Mouse (Mus musculus): ENCODE results near the gene Tcp11l2. TPM values are rescaled to one million over a fixed set of nuclear protein-coding genes. Genes with fewer than 3 reads are reported as not detected.
A peak's percentile ranks its signal among the peaks of the same experiment; 100 is the strongest.

Gene Tcp11l2
- total and polyA plus RNA-seq, 3 experiments: 0.81 to 4.3 TPM; not detected in 1

DNA sequence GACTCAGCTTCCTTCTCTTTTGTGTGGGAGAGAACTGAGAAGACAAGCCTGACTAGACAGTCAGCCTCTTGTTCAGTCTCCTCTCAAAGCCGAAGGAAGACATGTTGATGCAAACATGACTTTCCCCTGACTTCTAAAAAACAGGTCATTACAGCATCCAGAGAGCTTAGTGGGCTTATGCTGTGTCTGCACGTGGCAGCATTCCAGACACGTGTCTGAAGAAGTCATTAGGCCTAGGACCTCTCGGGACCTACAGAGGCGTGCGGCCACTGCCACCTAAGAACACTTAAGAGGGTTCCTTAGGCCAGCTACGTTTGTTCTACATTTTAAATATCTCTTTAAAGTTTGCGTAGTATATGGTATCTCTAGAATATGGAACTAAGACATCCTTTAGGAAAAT, 69.5 kb downstream of the Tcp11l2 start:
- Histone ChIP-seq H3K79me2 (ENCODE audit: control insufficient read depth, insufficient read depth, low read length, poor library complexity) (no peaks in the 10 kb centered on the region), H3K4me1 (ENCODE audit: control insufficient read depth in 1 of 2, insufficient read depth in 2 of 2, low read length in 2 of 2) (peaks cover 15% of the 10 kb centered on the region in 2 experiments), H3K27ac (ENCODE audit: control insufficient read depth, low read depth, low read length) (no peak overlapping the region), H3K4me3 (ENCODE audit: control insufficient read depth in 1 of 2, insufficient read depth in 1 of 2, low read depth in 2 of 2, low read length in 2 of 2) (no peak overlapping the region), H3K27me3 (ENCODE audit: control insufficient read depth in 1 of 2, insufficient read depth in 2 of 2, low read length in 2 of 2) (no peaks in the 10 kb centered on the region), H3K9me3 (replicated peaks; ENCODE audit: insufficient read depth, low read length) (no peaks in the 10 kb centered on the region), H3K9ac (ENCODE audit: control insufficient read depth, low read depth, low read length, poor library complexity, severe bottlenecking) (no peak overlapping the region), H3K36me3 (ENCODE audit: control insufficient read depth in 1 of 2, insufficient read depth in 2 of 2, low read length in 2 of 2) (peaks cover 11 to 26% of the 10 kb centered on the region in 2 experiments; a peak in 3 of 4 replicates)
- no peak for DNase-seq (ENCODE audit: low read depth, low spot score)
- no peak for TF ChIP-seq ZMIZ1 (IDR thresholded peaks at IDR 0.05; ENCODE audit: low read depth, low read length)
- TF ChIP-seq EP300 (IDR thresholded peaks at IDR 0.05; ENCODE audit: low read depth in 1 of 2, low read length in 2 of 2): no peak
- no peak for TF ChIP-seq E2F4 (IDR thresholded peaks at IDR 0.05; ENCODE audit: borderline replicate concordance, low read depth, low read length)

- H3K9ac ChIP-seq (ENCODE audit: control insufficient read depth, low read depth, low read length, poor library complexity, severe bottlenecking): no peak overlapping the region
- no peaks in the 10 kb centered on the region for H3K79me2 ChIP-seq (ENCODE audit: control insufficient read depth, insufficient read depth, low read length, poor library complexity)
- no peaks in the 10 kb centered on the region for H3K9me3 ChIP-seq (replicated peaks; ENCODE audit: insufficient read depth, low read length)
- H3K36me3 ChIP-seq (ENCODE audit: control insufficient read depth in 1 of 2, insufficient read depth in 2 of 2, low read length in 2 of 2): peaks cover 11 to 26% of the 10 kb centered on the region in 2 experiments; a peak in 3 of 4 replicates
- no peak for TF ChIP-seq ELF1 (IDR thresholded peaks at IDR 0.05; ENCODE audit: low read depth, low read length)
- peak; percentile 45; the same call in 1 of the 2 replicates for TF ChIP-seq USF1 (IDR thresholded peaks at IDR 0.05; ENCODE audit: low read depth, low read length)
- no peak overlapping the region for H3K4me3 ChIP-seq (ENCODE audit: control insufficient read depth in 1 of 2, insufficient read depth in 1 of 2, low read depth in 2 of 2, low read length in 2 of 2)
- peaks cover 15% of the 10 kb centered on the region in 2 experiments for H3K4me1 ChIP-seq (ENCODE audit: control insufficient read depth in 1 of 2, insufficient read depth in 2 of 2, low read length in 2 of 2)
- no peaks in the 10 kb centered on the region for H3K27me3 ChIP-seq (ENCODE audit: control insufficient read depth in 1 of 2, insufficient read depth in 2 of 2, low read length in 2 of 2)
- no peak overlapping the region for H3K27ac ChIP-seq (ENCODE audit: control insufficient read depth, low read depth, low read length)
- no peak for DNase-seq (ENCODE audit: low read depth, low spot score)
These were observed 70.2 kb downstream of the Tcp11l2 start for GRCm38 (mm10) chr10:84646506-84647102.

GRCm38 (mm10) chr10:84647264-84647663, 70.8 kb downstream of the Tcp11l2 start:
- Histone ChIP-seq H3K27me3 (ENCODE audit: control insufficient read depth in 1 of 2, insufficient read depth in 2 of 2, low read length in 2 of 2) (no peaks in the 10 kb centered on the region), H3K9me3 (replicated peaks; ENCODE audit: insufficient read depth, low read length) (no peaks in the 10 kb centered on the region), H3K4me3 (ENCODE audit: control insufficient read depth in 1 of 2, insufficient read depth in 1 of 2, low read depth in 2 of 2, low read length in 2 of 2) (no peak overlapping the region), H3K79me2 (ENCODE audit: control insufficient read depth, insufficient read depth, low read length, poor library complexity) (no peaks in the 10 kb centered on the region), H3K36me3 (ENCODE audit: control insufficient read depth in 1 of 2, insufficient read depth in 2 of 2, low read length in 2 of 2) (peaks cover 8 to 26% of the 10 kb centered on the region in 2 experiments), H3K4me1 (ENCODE audit: control insufficient read depth in 1 of 2, insufficient read depth in 2 of 2, low read length in 2 of 2) (peaks cover 15% of the 10 kb centered on the region in 2 experiments), H3K9ac (ENCODE audit: control insufficient read depth, low read depth, low read length, poor library complexity, severe bottlenecking) (no peak overlapping the region), H3K27ac (ENCODE audit: control insufficient read depth, low read depth, low read length) (no peak overlapping the region)
- TF ChIP-seq ZKSCAN1 (IDR thresholded peaks at IDR 0.05; ENCODE audit: low read depth, low read length): no peak
- TF ChIP-seq MXI1 (IDR thresholded peaks at IDR 0.05; ENCODE audit: low read depth, low read length): no peak
- TF ChIP-seq MYC (IDR thresholded peaks at IDR 0.05; ENCODE audit: low read depth, low read length): no peak
- DNase-seq (ENCODE audit: low read depth, low spot score): no peak

All from MEL (cell line).